Mouse (Mus musculus) lung, embryonic 14.5 days (tissue): ENCODE data around the gene Rftn2. TPM values are rescaled to one million over a fixed set of nuclear protein-coding genes. Genes with fewer than 3 reads are reported as not detected.

Source experiments
- ATAC-seq: fragments of 200-750 bp; cut with Nextera tagmentation; 2 replicates; pipeline ENCODE4 v1.8.0; 2017; ENCODE audit warnings: mild to moderate bottlenecking, moderate TSS enrichment, moderate library complexity; ENCODE audit not compliant: insufficient read depth
- DNase-seq: peaks from one replicate; pipeline ENCODE4 v3.0.0-alpha.2; 2015
- H3K27ac ChIP-seq: fragments of 300-500 bp; sonication (generic); 2 replicates; pipeline ENCODE4 v1.5.1; 2014; ENCODE audit warnings: low read depth, mild to moderate bottlenecking, moderate library complexity
- H3K27me3 ChIP-seq: fragments of 300-500 bp; sonication (generic); 2 replicates; pipeline ENCODE4 v1.6.1; 2014; ENCODE audit warnings: low read length, control low read depth; ENCODE audit not compliant: insufficient read depth
- H3K36me3 ChIP-seq: fragments of 300-500 bp; sonication (generic); 2 replicates; pipeline ENCODE4 v1.6.1; 2014; ENCODE audit warnings: control low read depth; ENCODE audit not compliant: insufficient read depth
- H3K4me1 ChIP-seq: fragments of 300-500 bp; sonication (generic); 2 replicates; pipeline ENCODE4 v1.6.1; 2014; ENCODE audit warnings: antibody characterized with exemption, control low read depth; ENCODE audit not compliant: insufficient read depth
- H3K4me2 ChIP-seq: fragments of 300-500 bp; sonication (generic); 2 replicates; pipeline ENCODE4 v1.6.1; 2014; ENCODE audit warnings: mild to moderate bottlenecking
- H3K4me3 ChIP-seq: fragments of 300-500 bp; sonication (generic); 2 replicates; pipeline ENCODE4 v1.5.1; 2014; ENCODE audit warnings: low read depth, low read length
- H3K9ac ChIP-seq: fragments of 300-500 bp; sonication (generic); 2 replicates; pipeline ENCODE4 v1.6.1; 2014
- H3K9me3 ChIP-seq: fragments of 300-500 bp; sonication (generic); 2 replicates; pipeline ENCODE4 v1.6.1; 2016; ENCODE audit warnings: low read depth, low read length, control low read depth
- CTCF ChIP-seq: IDR thresholded peaks from 2 replicates; pipeline ENCODE4 v1.5.1; 2016; ENCODE audit warnings: antibody characterized with exemption, low read depth
- WGBS: fragments of 180-500 bp; shearing (Covaris S2); extraction: QIAGEN DNeasy Blood & Tissue Kit; methylation state at CpG from one replicate; pipeline ENCODE4 v1.1.7; 2014; 5-methylcytosine and 5-hydroxymethylcytosine counted together
- polyA plus RNA-seq: library from polyadenylated mRNA; unstranded; fragments of >200 nt; fragmentation: Nextera tagmentation; extraction: Ambion mirVana; gene quantifications from 2 replicates; pipeline ENCODE4 v1.2.1, GENCODE M21; 2014

The Rftn2 gene
- polyA plus RNA-seq, 1 experiment from 2014 or later = 12.1 TPM

DNA sequence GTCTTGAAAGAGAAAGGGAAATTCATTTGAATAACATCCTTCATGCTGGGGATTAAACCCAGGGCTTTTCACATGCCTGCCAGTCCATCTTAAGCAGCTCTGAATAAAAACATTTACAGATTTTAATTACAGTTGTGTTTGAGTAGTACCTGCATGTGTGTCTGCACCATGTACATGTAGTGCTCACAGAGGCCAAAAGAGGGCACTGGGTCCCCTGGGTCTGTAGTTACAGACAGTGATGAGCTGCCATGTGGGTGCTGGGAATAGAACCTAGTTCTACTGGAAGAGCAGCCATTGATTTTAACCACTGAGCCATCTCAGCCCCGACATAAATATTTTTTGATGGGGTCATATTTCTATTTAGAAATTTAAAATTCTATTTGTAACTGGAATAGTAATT is 90.7 kb downstream of the Rftn2 start:
- H3K36me3 ChIP-seq = peaks cover 23% of the 10 kb centered on the region
- DNase-seq = no peak
- TF ChIP-seq CTCF = no peak
- H3K27ac ChIP-seq = no peak overlapping the region
- 95% methylated on average over 1 of the region's 1 CpGs for WGBS
- H3K4me2 ChIP-seq = no peak overlapping the region
- no peak for ATAC-seq
- H3K9ac ChIP-seq = no peak overlapping the region
- H3K4me3 ChIP-seq = no peak overlapping the region
- H3K4me1 ChIP-seq = peaks cover 11% of the 10 kb centered on the region
- H3K27me3 ChIP-seq = no peaks in the 10 kb centered on the region
- no peaks in the 10 kb centered on the region for H3K9me3 ChIP-seq

DNA sequence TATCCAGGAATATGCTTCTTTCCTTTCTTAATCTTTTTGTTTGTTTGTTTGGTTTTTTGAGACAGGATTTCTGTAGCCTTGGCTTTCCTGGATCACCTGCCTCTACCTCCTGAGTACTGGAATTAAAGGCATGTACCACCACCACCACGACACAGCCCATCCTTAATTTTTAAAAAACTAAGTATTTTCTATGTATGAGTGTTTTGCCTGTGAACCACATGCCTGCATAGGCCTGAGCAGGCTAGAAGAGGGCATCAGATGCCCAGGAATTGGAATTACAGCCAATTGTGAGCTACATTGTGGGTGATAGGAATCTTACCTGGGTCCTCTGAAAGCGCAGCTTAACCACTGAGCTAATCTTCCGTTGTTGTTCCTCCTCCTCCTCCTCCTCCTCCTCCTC is 92.3 kb downstream of the Rftn2 start:
- ATAC-seq = no peak
- Histone ChIP-seq H3K4me2 (no peak overlapping the region), H3K9ac (no peak overlapping the region), H3K27ac (no peak overlapping the region), H3K36me3 (peaks cover 12% of the 10 kb centered on the region), H3K4me1 (peaks cover 16% of the 10 kb centered on the region), H3K4me3 (no peak overlapping the region), H3K9me3 (no peaks in the 10 kb centered on the region), H3K27me3 (no peaks in the 10 kb centered on the region)
- 93% methylated on average over 3 of the region's 3 CpGs for WGBS
- TF ChIP-seq CTCF = no peak
- no peak for DNase-seq

DNA sequence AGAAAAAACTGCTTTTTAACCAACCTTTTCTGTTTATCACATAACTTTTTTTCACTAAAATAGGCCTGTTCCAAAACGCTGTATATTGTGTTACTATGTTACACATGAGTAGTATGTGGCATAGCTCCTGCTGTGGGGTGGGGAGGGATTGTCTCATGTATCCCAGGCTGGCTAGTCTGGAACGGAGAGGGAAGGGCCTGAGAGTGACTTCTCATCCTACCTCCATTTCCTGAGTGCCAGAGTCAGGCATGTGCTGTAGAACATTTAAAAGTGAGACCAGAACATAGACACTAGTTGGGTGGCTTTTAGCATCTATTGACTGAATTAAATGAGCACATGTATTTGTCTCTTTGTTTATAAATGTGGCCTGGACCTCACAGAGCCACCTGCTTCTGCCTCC is 93.4 kb downstream of the Rftn2 start:
- H3K4me3 ChIP-seq = no peak overlapping the region
- ATAC-seq = no peak
- H3K36me3 ChIP-seq = peaks cover 9% of the 10 kb centered on the region
- H3K9ac ChIP-seq = no peak overlapping the region
- H3K27ac ChIP-seq = no peak overlapping the region
- H3K4me1 ChIP-seq = peaks cover 16% of the 10 kb centered on the region
- 60% methylated on average over 2 of the region's 2 CpGs for whole genome bisulfite sequencing
- no peaks in the 10 kb centered on the region for H3K9me3 ChIP-seq
- DNase-seq = no peak
- no peaks in the 10 kb centered on the region for H3K27me3 ChIP-seq
- TF ChIP-seq CTCF = no peak
- H3K4me2 ChIP-seq = peak overlapping the region; percentile 27; the same call in 1 of the 2 replicates

DNA sequence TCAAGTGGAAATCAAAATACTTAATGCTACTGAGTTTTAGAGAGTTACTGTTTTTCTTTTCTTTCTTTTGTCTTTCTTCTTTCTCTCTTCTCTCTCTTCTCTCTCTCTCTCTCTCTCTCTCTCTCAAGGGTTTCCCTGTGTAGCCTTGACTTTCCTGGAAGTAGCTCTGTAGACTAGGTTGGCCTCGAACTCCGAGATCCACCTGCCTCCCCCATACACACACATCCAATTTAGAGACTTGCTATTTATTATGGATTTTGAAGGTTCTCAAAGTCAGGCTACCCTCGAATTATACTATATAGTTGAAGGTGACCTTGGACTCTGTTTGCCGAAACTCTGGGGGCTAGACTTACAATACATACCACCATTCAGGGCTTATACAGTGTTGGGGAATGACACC is 94.3 kb downstream of the Rftn2 start:
- peak overlapping the region; percentile 97 for H3K4me3 ChIP-seq
- no peak for TF ChIP-seq CTCF
- H3K27ac ChIP-seq = no peak overlapping the region
- DNase-seq (no peak), ATAC-seq (no peak)
- H3K9ac ChIP-seq = peak overlapping the region; percentile 99
- no peaks in the 10 kb centered on the region for H3K27me3 ChIP-seq
- 54% methylated on average over 4 of the region's 4 CpGs for WGBS
- H3K9me3 ChIP-seq = no peaks in the 10 kb centered on the region
- H3K4me1 ChIP-seq = peaks cover 16% of the 10 kb centered on the region
- peak overlapping the region; percentile 73 for H3K4me2 ChIP-seq
- peaks cover 5% of the 10 kb centered on the region; the same call in 1 of the 2 replicates for H3K36me3 ChIP-seq

DNA sequence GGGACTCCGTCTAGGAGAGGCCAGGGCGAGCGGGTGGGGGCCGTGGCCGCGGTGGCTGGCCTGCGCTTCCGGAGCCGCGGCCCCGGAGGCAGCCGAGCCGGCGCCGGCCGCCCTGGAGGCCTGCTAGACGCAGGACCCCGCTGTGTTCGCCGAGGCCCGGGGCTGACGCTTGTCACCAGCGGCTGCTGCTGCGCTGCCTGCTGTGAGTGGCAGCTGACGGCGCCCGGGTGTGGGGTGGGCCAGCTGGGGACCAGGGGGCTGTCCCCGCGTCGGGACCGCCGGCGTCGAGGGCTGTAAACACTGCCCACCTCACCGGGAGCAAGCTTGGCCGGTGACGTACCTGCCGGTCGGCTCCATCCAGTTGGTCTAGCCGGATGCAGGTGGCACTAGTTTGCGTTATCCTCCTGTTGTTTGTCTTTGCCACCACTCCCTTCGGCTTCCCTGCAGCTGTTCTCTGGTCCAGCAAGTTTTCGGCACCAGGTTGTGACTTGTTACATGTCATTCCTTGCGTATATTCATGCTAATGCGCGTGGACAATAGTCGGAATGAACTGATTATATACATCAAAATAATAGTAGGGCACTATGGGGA is 95.1 kb downstream of the Rftn2 start:
- H3K36me3 ChIP-seq = peaks cover 5% of the 10 kb centered on the region; the same call in 1 of the 2 replicates
- H3K27me3 ChIP-seq = no peaks in the 10 kb centered on the region
- DNase-seq = no peak
- H3K4me1 ChIP-seq = peaks cover 16% of the 10 kb centered on the region
- peak overlapping the region; percentile 98 for H3K27ac ChIP-seq
- no peaks in the 10 kb centered on the region for H3K9me3 ChIP-seq
- ATAC-seq = peak; percentile 86
- peak overlapping the region; percentile 73 for H3K4me2 ChIP-seq
- no peak for TF ChIP-seq CTCF
- whole genome bisulfite sequencing = under 1% methylated on average over 47 of the region's 47 CpGs
- peak overlapping the region; percentile 97 for H3K4me3 ChIP-seq
- peak overlapping the region; percentile 99 for H3K9ac ChIP-seq

DNA sequence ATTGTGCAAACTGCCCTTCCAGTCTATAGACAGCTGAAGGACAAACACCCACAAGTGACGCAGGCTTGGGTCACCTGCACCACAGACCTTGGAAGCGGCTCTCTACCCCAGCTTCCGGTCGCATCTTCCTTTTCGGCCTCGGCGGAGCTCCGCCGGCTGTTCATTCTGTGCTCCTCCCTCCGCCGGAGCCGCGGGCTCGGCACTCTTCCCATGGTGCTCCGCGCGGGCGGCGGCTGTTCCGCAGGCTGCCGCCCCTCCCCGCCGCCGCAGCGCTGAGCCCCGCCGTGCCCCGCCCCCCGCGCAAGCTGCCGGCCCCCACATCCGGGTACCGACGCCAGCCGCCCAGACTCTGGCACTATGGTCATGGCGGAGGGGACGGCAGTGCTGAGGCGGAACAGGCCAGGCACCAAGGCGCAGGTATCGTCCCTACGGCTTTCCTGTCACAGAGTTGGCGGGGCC is 95.6 kb downstream of the Rftn2 start, which contains the start of gene Mob4:
Mob4 (plus strand) TSS at position 289 of the 459 bp plus-strand sequence.
- no peaks in the 10 kb centered on the region for H3K9me3 ChIP-seq
- ATAC-seq (peak; percentile 97), DNase-seq (peak; percentile 97)
- peak within 1 kb of the TSS; percentile 73 for H3K4me2 ChIP-seq
- H3K36me3 ChIP-seq = peaks cover 5% of the 10 kb centered on the region; the same call in 1 of the 2 replicates
- no peaks in the 10 kb centered on the region for H3K27me3 ChIP-seq
- WGBS = under 1% methylated on average over 41 of the region's 42 CpGs
- peak within 1 kb of the TSS; percentile 98 for H3K27ac ChIP-seq
- H3K4me3 ChIP-seq = peak within 1 kb of the TSS; percentile 97
- TF ChIP-seq CTCF = no peak
- H3K4me1 ChIP-seq = peaks cover 16% of the 10 kb centered on the region
- H3K9ac ChIP-seq = peak within 1 kb of the TSS; percentile 99

DNA sequence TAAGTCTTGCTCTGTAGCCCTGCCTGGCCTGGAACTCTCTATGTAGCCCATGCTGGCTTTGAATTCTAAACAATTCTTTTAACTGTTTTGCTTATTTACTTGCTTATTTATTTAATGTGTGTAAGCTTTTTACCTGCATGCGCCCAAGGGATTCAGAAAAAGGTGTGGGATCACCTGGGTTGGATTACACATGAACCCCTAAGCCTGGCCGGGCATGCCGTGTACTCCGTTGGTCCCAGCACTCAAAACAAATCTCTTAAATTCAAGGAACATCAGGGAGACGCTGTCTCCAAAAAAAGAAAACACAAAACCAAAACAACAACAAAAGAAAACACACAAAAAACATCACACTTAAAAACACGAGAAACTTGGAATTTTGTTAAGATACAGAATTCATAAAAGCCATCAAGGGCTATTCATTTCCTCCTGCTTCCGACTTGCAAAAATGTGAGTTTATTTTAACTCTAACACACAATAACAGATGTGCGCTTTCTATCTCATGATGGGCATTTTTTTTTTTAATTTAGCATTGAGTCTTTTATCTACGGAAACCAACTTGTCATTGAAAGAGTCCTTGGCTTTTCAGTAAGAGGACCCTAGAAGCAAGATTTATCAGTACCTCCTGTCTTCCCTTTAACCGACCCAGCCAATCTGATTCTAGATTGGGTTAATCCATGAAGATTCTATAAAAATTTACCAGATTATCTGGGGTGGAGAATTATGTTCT is 96.2 kb downstream of the Rftn2 start:
- H3K9ac ChIP-seq = peak overlapping the region; percentile 53
- peak overlapping the region; percentile 73 for H3K4me2 ChIP-seq
- no peak for ATAC-seq
- peak overlapping the region; percentile 98 for H3K27ac ChIP-seq
- H3K9me3 ChIP-seq = no peaks in the 10 kb centered on the region
- no peak for TF ChIP-seq CTCF
- H3K36me3 ChIP-seq = no peaks in the 10 kb centered on the region
- 58% methylated on average over 10 of the region's 10 CpGs for WGBS
- H3K4me3 ChIP-seq = peak overlapping the region; percentile 97
- H3K4me1 ChIP-seq = peaks cover 16% of the 10 kb centered on the region
- H3K27me3 ChIP-seq = no peaks in the 10 kb centered on the region
- DNase-seq = no peak
